Mouse (Mus musculus): ENCODE data around the gene Gpr108. TPM values are rescaled to one million over a fixed set of nuclear protein-coding genes. Genes with fewer than 3 reads are reported as not detected.

Gpr108 gene
- polyA plus RNA-seq (2011; ENCODE audit: insufficient read length, low read depth, missing spikeins) = 33.5 and 33.9 TPM in 2 replicates

GRCm38 (mm10) chr17:57248201-57248699, at the start of gene Gpr108:
TSS of gene Gpr108 (minus strand) at chr17:57248446.
- TF ChIP-seq POLR2A (IDR thresholded peaks at IDR 0.05; ENCODE audit: low read depth, low read length) (peak; percentile 54; the same call in 1 of the 2 replicates), CTCF (IDR thresholded peaks at IDR 0.05; ENCODE audit: borderline replicate concordance, insufficient read depth, low read length) (peak; percentile 70; the same call in 1 of the 2 replicates)
- peak within 1 kb of the TSS; percentile 78 for H3K27ac ChIP-seq (ENCODE audit: insufficient read depth, low read length)

GRCm38 (mm10) chr17:57297040-57297439, 48.8 kb upstream of the Gpr108 start:
- TF ChIP-seq CTCF (IDR thresholded peaks at IDR 0.05; ENCODE audit: borderline replicate concordance, insufficient read depth, low read length) (no peak), POLR2A (IDR thresholded peaks at IDR 0.05; ENCODE audit: low read depth, low read length) (no peak)
- H3K4me1 ChIP-seq (ENCODE audit: control insufficient read depth, insufficient read depth, low read length) = no peaks in the 10 kb centered on the region
- H3K27ac ChIP-seq (ENCODE audit: insufficient read depth, low read length) = no peak overlapping the region
- no peak overlapping the region for H3K4me3 ChIP-seq (ENCODE audit: insufficient read depth, low read length)

More at GRCm38 (mm10) chr17:57248201-57248699, at the start of gene Gpr108:
- H3K4me3 ChIP-seq (ENCODE audit: insufficient read depth, low read length) = peak within 1 kb of the TSS; percentile 76
- peaks cover 5% of the 10 kb centered on the region; the same call in 1 of the 2 replicates for H3K4me1 ChIP-seq (ENCODE audit: control insufficient read depth, insufficient read depth, low read length)

GRCm38 (mm10) chr17:57295935-57296334, 47.7 kb upstream of the Gpr108 start:
- TF ChIP-seq CTCF (IDR thresholded peaks at IDR 0.05; ENCODE audit: borderline replicate concordance, insufficient read depth, low read length) (no peak), POLR2A (IDR thresholded peaks at IDR 0.05; ENCODE audit: low read depth, low read length) (no peak)
- Histone ChIP-seq H3K4me1 (ENCODE audit: control insufficient read depth, insufficient read depth, low read length) (no peaks in the 10 kb centered on the region), H3K27ac (ENCODE audit: insufficient read depth, low read length) (no peak overlapping the region), H3K4me3 (ENCODE audit: insufficient read depth, low read length) (no peak overlapping the region)

GRCm38 (mm10) chr17:57292968-57293367, 44.7 kb upstream of the Gpr108 start:
- H3K27ac ChIP-seq (ENCODE audit: insufficient read depth, low read length) = no peak overlapping the region
- no peak overlapping the region for H3K4me3 ChIP-seq (ENCODE audit: insufficient read depth, low read length)
- H3K4me1 ChIP-seq (ENCODE audit: control insufficient read depth, insufficient read depth, low read length) = no peaks in the 10 kb centered on the region
- TF ChIP-seq CTCF (IDR thresholded peaks at IDR 0.05; ENCODE audit: borderline replicate concordance, insufficient read depth, low read length) (no peak), POLR2A (IDR thresholded peaks at IDR 0.05; ENCODE audit: low read depth, low read length) (no peak)

GRCm38 (mm10) chr17:57292302-57292701, 44.1 kb upstream of the Gpr108 start:
- Histone ChIP-seq H3K4me3 (ENCODE audit: insufficient read depth, low read length) (no peak overlapping the region), H3K4me1 (ENCODE audit: control insufficient read depth, insufficient read depth, low read length) (no peaks in the 10 kb centered on the region), H3K27ac (ENCODE audit: insufficient read depth, low read length) (no peak overlapping the region)
- TF ChIP-seq POLR2A (IDR thresholded peaks at IDR 0.05; ENCODE audit: low read depth, low read length) (no peak), CTCF (IDR thresholded peaks at IDR 0.05; ENCODE audit: borderline replicate concordance, insufficient read depth, low read length) (no peak)

- H3K4me1 ChIP-seq (ENCODE audit: control insufficient read depth, insufficient read depth, low read length) = no peaks in the 10 kb centered on the region
- TF ChIP-seq POLR2A (IDR thresholded peaks at IDR 0.05; ENCODE audit: low read depth, low read length) (no peak), CTCF (IDR thresholded peaks at IDR 0.05; ENCODE audit: borderline replicate concordance, insufficient read depth, low read length) (no peak)
- no peak overlapping the region for H3K4me3 ChIP-seq (ENCODE audit: insufficient read depth, low read length)
- H3K27ac ChIP-seq (ENCODE audit: insufficient read depth, low read length) = no peak overlapping the region
Observed at GRCm38 (mm10) chr17:57290671-57291055, 42.4 kb upstream of the Gpr108 start.

GRCm38 (mm10) chr17:57290001-57290670, 41.9 kb upstream of the Gpr108 start:
- TF ChIP-seq CTCF (IDR thresholded peaks at IDR 0.05; ENCODE audit: borderline replicate concordance, insufficient read depth, low read length) (no peak), POLR2A (IDR thresholded peaks at IDR 0.05; ENCODE audit: low read depth, low read length) (no peak)
- Histone ChIP-seq H3K4me1 (ENCODE audit: control insufficient read depth, insufficient read depth, low read length) (no peaks in the 10 kb centered on the region), H3K27ac (ENCODE audit: insufficient read depth, low read length) (no peak overlapping the region)

GRCm38 (mm10) chr17:57289252-57289651, 41.0 kb upstream of the Gpr108 start:
- no peak overlapping the region for H3K27ac ChIP-seq (ENCODE audit: insufficient read depth, low read length)
- TF ChIP-seq POLR2A (IDR thresholded peaks at IDR 0.05; ENCODE audit: low read depth, low read length) = no peak
- no peak for TF ChIP-seq CTCF (IDR thresholded peaks at IDR 0.05; ENCODE audit: borderline replicate concordance, insufficient read depth, low read length)
- no peaks in the 10 kb centered on the region for H3K4me1 ChIP-seq (ENCODE audit: control insufficient read depth, insufficient read depth, low read length)
- H3K4me3 ChIP-seq (ENCODE audit: insufficient read depth, low read length) = no peak overlapping the region

More at GRCm38 (mm10) chr17:57290001-57290670, 41.9 kb upstream of the Gpr108 start:
- no peak overlapping the region for H3K4me3 ChIP-seq (ENCODE audit: insufficient read depth, low read length)

GRCm38 (mm10) chr17:57286718-57287355, 38.6 kb upstream of the Gpr108 start:
- TF ChIP-seq CTCF (IDR thresholded peaks at IDR 0.05; ENCODE audit: borderline replicate concordance, insufficient read depth, low read length) (no peak), POLR2A (IDR thresholded peaks at IDR 0.05; ENCODE audit: low read depth, low read length) (no peak)

GRCm38 (mm10) chr17:57285077-57285476, 36.8 kb upstream of the Gpr108 start:
- Histone ChIP-seq H3K4me1 (ENCODE audit: control insufficient read depth, insufficient read depth, low read length) (no peaks in the 10 kb centered on the region), H3K27ac (ENCODE audit: insufficient read depth, low read length) (no peak overlapping the region), H3K4me3 (ENCODE audit: insufficient read depth, low read length) (no peak overlapping the region)
- no peak for TF ChIP-seq CTCF (IDR thresholded peaks at IDR 0.05; ENCODE audit: borderline replicate concordance, insufficient read depth, low read length)
- TF ChIP-seq POLR2A (IDR thresholded peaks at IDR 0.05; ENCODE audit: low read depth, low read length) = no peak

More at GRCm38 (mm10) chr17:57286718-57287355, 38.6 kb upstream of the Gpr108 start:
- Histone ChIP-seq H3K4me3 (ENCODE audit: insufficient read depth, low read length) (no peak overlapping the region), H3K27ac (ENCODE audit: insufficient read depth, low read length) (no peak overlapping the region), H3K4me1 (ENCODE audit: control insufficient read depth, insufficient read depth, low read length) (no peaks in the 10 kb centered on the region)

Data from embryonic fibroblast, embryonic 13.5 days (primary cell).